Mouse (Mus musculus): ENCODE data around the gene Cirbp.

- TF ChIP-seq CTCF (conservative IDR thresholded peaks at IDR 0.05; ENCODE audit: low read length) = no peak
- no peak for TF ChIP-seq POU5F1 (IDR thresholded peaks at IDR 0.05; ENCODE audit: borderline replicate concordance, low read length)
- TF ChIP-seq NANOG (IDR thresholded peaks at IDR 0.05; ENCODE audit: borderline replicate concordance, low read length) = no peak
Measured at GRCm38 (mm10) chr10:80180823-80181222, 15.0 kb downstream of the Cirbp start.

All from E14TG2a.4 (cell line).